Mouse (Mus musculus): Measurements from ENCODE around the gene Mob3a. TPM values are rescaled to one million over a fixed set of nuclear protein-coding genes. Genes with fewer than 3 reads are reported as not detected.
A peak's percentile ranks its signal among the peaks of the same experiment; 100 is the strongest.

Gene Mob3a
- polyA plus RNA-seq, 1 experiment, result 25.1 TPM

DNA sequence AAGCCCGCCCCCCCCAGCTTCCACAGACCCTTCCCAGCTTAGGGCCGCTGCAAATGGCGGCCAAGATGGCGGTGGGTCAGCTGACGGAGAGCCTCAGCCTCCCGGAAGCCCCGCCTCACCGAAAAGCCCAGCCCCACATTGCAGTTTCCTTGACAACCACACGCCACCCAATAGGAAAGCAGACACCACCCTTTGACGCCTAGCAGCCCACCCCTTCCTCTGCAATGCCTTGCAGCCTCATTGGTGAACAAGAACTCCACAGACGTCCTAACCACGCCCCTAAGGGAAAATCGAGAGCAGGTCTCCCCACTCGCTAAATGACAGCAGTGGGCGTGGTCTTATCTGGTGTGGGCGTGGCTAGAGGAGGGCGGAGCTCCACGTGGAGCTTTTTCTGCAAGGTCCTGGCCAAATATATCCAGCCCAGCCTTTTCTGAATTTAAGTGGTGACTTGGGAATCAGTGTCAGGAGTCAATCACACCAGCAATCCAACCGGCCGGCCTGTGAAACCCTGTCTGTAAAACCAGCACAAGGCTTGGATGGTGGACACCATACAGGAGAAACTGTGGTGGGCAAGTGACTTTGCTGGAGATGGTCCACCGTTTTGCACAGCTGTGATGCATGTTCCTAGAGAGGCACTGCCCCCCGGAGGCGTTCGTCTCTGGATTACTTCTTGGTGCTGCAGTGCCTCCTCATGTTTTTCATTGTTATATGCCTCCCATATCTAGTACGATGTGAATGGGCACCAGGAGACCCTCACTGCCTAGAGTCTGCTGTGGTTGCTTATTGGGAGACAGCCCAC is 40.6 kb upstream of the Mob3a start, which contains the start of gene Ap3d1:
Gene Ap3d1, minus strand, starts transcription at position 85 of the 799 bp plus-strand sequence.
- no peaks in the 10 kb centered on the region for H3K36me3 ChIP-seq (ENCODE audit: control insufficient read depth, insufficient read depth)
- H3K79me2 ChIP-seq (ENCODE audit: control insufficient read depth, insufficient read depth), result peaks cover 44% of the 10 kb centered on the region
- H3K4me3 ChIP-seq, result peak within 1 kb of the TSS; percentile 89
- no peaks in the 10 kb centered on the region for H3K27me3 ChIP-seq (ENCODE audit: control insufficient read depth, insufficient read depth, insufficient read length)
- peak within 1 kb of the TSS; percentile 55 for H3ac ChIP-seq (ENCODE audit: control insufficient read depth, insufficient read length)
- peak within 1 kb of the TSS; percentile 98 for H3K4me2 ChIP-seq (ENCODE audit: low read depth)
- TF ChIP-seq CEBPB (IDR thresholded peaks at IDR 0.05; ENCODE audit: insufficient read depth, poor library complexity, severe bottlenecking) (no peak), SRF (IDR thresholded peaks at IDR 0.05; ENCODE audit: control insufficient read depth, insufficient read length, low read depth) (peak; percentile 83), POLR2AphosphoS2 (IDR thresholded peaks at IDR 0.05; ENCODE audit: insufficient read length, low read depth) (peak; percentile 63), REST (IDR thresholded peaks at IDR 0.05; ENCODE audit: insufficient read depth, insufficient read length) (no peak), USF1 (IDR thresholded peaks at IDR 0.05; ENCODE audit: low read depth) (peak; percentile 79), POLR2A (IDR thresholded peaks at IDR 0.05; ENCODE audit: insufficient read length, low read depth) (peak; percentile 81), TCF12 (IDR thresholded peaks at IDR 0.05; ENCODE audit: insufficient read depth, poor library complexity, severe bottlenecking) (no peak), TCF3 (IDR thresholded peaks at IDR 0.05; ENCODE audit: insufficient read length, low read depth) (no peak), E2F4 (IDR thresholded peaks at IDR 0.05; ENCODE audit: insufficient read depth) (no peak), MYOD1 (IDR thresholded peaks at IDR 0.05; ENCODE audit: control insufficient read depth in 1 of 3, insufficient read length in 2 of 3, low read depth in 2 of 3) (peak in 1 of 3 experiments; percentile 10), MYOG (IDR thresholded peaks at IDR 0.05; ENCODE audit: control insufficient read depth in 1 of 3, insufficient read depth in 1 of 3, insufficient read length in 2 of 3, low read depth in 2 of 3) (no peak), MAX (IDR thresholded peaks at IDR 0.05; ENCODE audit: low read depth) (no peak)

DNA sequence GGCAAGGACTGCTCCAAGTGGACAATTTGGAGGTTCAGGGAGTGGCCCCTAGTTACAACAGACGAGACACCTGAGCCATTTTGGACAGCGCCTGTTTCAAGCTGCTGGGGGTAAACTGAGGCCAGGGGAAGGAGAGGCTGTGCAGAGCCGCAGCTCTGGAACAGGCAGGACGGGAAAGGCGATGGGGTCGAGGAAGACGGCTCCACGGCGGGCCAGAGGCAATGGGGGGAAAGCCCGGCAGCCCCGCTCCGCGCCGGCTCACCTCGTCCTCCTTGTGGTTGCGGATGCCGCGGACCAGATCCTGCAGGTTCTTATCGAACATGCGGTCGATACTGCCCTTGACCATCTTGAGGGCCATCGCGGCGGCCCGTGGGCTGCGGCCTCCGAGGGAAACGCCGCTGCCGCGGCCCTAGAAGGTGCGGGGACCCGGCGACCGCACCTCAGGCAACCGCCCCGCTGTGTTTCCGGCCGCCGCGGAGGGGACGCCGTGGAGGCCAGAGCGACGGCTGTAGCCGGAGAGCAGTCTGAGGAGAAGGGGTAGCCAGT is 39.9 kb upstream of the Mob3a start:
- peak overlapping the region; percentile 98 for H3K4me2 ChIP-seq (ENCODE audit: low read depth)
- H3K79me2 ChIP-seq (ENCODE audit: control insufficient read depth, insufficient read depth), result peaks cover 50% of the 10 kb centered on the region
- H3K4me3 ChIP-seq, result peak overlapping the region; percentile 89
- peak overlapping the region; percentile 55 for H3ac ChIP-seq (ENCODE audit: control insufficient read depth, insufficient read length)
- H3K27me3 ChIP-seq (ENCODE audit: control insufficient read depth, insufficient read depth, insufficient read length), result no peaks in the 10 kb centered on the region
- H3K36me3 ChIP-seq (ENCODE audit: control insufficient read depth, insufficient read depth), result no peaks in the 10 kb centered on the region
- no peak for TF ChIP-seq REST (IDR thresholded peaks at IDR 0.05; ENCODE audit: insufficient read depth, insufficient read length)
- TF ChIP-seq POLR2A (IDR thresholded peaks at IDR 0.05; ENCODE audit: insufficient read length, low read depth), result no peak
- TF ChIP-seq POLR2AphosphoS2 (IDR thresholded peaks at IDR 0.05; ENCODE audit: insufficient read length, low read depth), result no peak
- TF ChIP-seq MYOD1 (IDR thresholded peaks at IDR 0.05; ENCODE audit: control insufficient read depth in 1 of 3, insufficient read length in 2 of 3, low read depth in 2 of 3), result no peak
- TF ChIP-seq TCF3 (IDR thresholded peaks at IDR 0.05; ENCODE audit: insufficient read length, low read depth), result no peak
- no peak for TF ChIP-seq TCF12 (IDR thresholded peaks at IDR 0.05; ENCODE audit: insufficient read depth, poor library complexity, severe bottlenecking)
- no peak for TF ChIP-seq USF1 (IDR thresholded peaks at IDR 0.05; ENCODE audit: low read depth)
- TF ChIP-seq MYOG (IDR thresholded peaks at IDR 0.05; ENCODE audit: control insufficient read depth in 1 of 3, insufficient read depth in 1 of 3, insufficient read length in 2 of 3, low read depth in 2 of 3), result no peak
- TF ChIP-seq CEBPB (IDR thresholded peaks at IDR 0.05; ENCODE audit: insufficient read depth, poor library complexity, severe bottlenecking), result no peak
- TF ChIP-seq SRF (IDR thresholded peaks at IDR 0.05; ENCODE audit: control insufficient read depth, insufficient read length, low read depth), result no peak
- no peak for TF ChIP-seq MAX (IDR thresholded peaks at IDR 0.05; ENCODE audit: low read depth)
- TF ChIP-seq E2F4 (IDR thresholded peaks at IDR 0.05; ENCODE audit: insufficient read depth), result no peak

DNA sequence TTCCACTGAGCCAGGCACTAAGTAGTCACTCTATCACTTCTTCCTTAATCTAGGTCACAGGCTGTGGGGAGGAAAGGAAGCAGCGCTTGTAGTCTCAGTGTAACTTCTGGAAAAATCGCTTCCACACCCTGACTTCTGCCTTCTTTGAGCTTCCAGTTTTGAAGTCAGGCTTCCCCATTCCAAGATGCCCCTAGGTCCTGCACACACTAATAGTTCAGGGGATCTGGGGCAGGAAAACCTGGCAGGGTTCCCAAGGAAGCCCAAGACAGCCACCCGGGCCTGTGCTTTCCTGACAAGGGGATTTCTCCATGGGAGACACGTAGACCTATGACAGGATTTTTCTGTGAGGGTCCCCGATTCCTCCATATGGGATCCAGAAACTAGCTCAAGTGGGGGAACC is 39.4 kb upstream of the Mob3a start:
- no peaks in the 10 kb centered on the region for H3K27me3 ChIP-seq (ENCODE audit: control insufficient read depth, insufficient read depth, insufficient read length)
- H3K4me2 ChIP-seq (ENCODE audit: low read depth), result peak overlapping the region; percentile 98
- H3K4me3 ChIP-seq, result peak overlapping the region; percentile 89
- peaks cover 56% of the 10 kb centered on the region for H3K79me2 ChIP-seq (ENCODE audit: control insufficient read depth, insufficient read depth)
- H3ac ChIP-seq (ENCODE audit: control insufficient read depth, insufficient read length), result peak overlapping the region; percentile 55
- no peaks in the 10 kb centered on the region for H3K36me3 ChIP-seq (ENCODE audit: control insufficient read depth, insufficient read depth)
- TF ChIP-seq CEBPB (IDR thresholded peaks at IDR 0.05; ENCODE audit: insufficient read depth, poor library complexity, severe bottlenecking) (no peak), TCF3 (IDR thresholded peaks at IDR 0.05; ENCODE audit: insufficient read length, low read depth) (no peak), REST (IDR thresholded peaks at IDR 0.05; ENCODE audit: insufficient read depth, insufficient read length) (no peak), POLR2A (IDR thresholded peaks at IDR 0.05; ENCODE audit: insufficient read length, low read depth) (no peak), POLR2AphosphoS2 (IDR thresholded peaks at IDR 0.05; ENCODE audit: insufficient read length, low read depth) (no peak), TCF12 (IDR thresholded peaks at IDR 0.05; ENCODE audit: insufficient read depth, poor library complexity, severe bottlenecking) (no peak), MYOD1 (IDR thresholded peaks at IDR 0.05; ENCODE audit: control insufficient read depth in 1 of 3, insufficient read length in 2 of 3, low read depth in 2 of 3) (no peak), SRF (IDR thresholded peaks at IDR 0.05; ENCODE audit: control insufficient read depth, insufficient read length, low read depth) (no peak), MAX (IDR thresholded peaks at IDR 0.05; ENCODE audit: low read depth) (no peak), MYOG (IDR thresholded peaks at IDR 0.05; ENCODE audit: control insufficient read depth in 1 of 3, insufficient read depth in 1 of 3, insufficient read length in 2 of 3, low read depth in 2 of 3) (no peak), E2F4 (IDR thresholded peaks at IDR 0.05; ENCODE audit: insufficient read depth) (no peak), USF1 (IDR thresholded peaks at IDR 0.05; ENCODE audit: low read depth) (no peak)

DNA sequence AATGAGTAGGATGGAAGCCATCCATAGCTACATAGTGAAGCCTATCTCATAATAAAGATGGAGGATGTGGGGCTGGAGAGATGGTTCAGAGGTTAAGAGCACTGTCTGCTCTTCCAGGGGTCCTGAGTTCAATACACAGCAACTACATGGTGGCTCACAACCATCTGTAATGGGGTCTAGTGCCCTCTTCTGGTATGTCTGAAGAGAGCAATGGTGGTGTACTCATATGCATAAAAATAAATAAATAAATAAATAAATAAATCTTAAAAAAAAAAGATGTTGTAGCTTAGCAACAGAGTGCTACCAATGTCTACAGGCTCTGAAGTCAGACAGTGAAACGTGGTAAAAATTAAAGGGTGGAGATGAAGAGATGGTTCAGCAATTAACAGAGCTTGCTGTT is 36.9 kb upstream of the Mob3a start:
- H3K36me3 ChIP-seq (ENCODE audit: control insufficient read depth, insufficient read depth), result peaks cover 4% of the 10 kb centered on the region
- no peak overlapping the region for H3ac ChIP-seq (ENCODE audit: control insufficient read depth, insufficient read length)
- TF ChIP-seq TCF3 (IDR thresholded peaks at IDR 0.05; ENCODE audit: insufficient read length, low read depth) (no peak), MAX (IDR thresholded peaks at IDR 0.05; ENCODE audit: low read depth) (no peak), CEBPB (IDR thresholded peaks at IDR 0.05; ENCODE audit: insufficient read depth, poor library complexity, severe bottlenecking) (no peak), MYOD1 (IDR thresholded peaks at IDR 0.05; ENCODE audit: control insufficient read depth in 1 of 3, insufficient read length in 2 of 3, low read depth in 2 of 3) (no peak), TCF12 (IDR thresholded peaks at IDR 0.05; ENCODE audit: insufficient read depth, poor library complexity, severe bottlenecking) (no peak), USF1 (IDR thresholded peaks at IDR 0.05; ENCODE audit: low read depth) (no peak), E2F4 (IDR thresholded peaks at IDR 0.05; ENCODE audit: insufficient read depth) (no peak), MYOG (IDR thresholded peaks at IDR 0.05; ENCODE audit: control insufficient read depth in 1 of 3, insufficient read depth in 1 of 3, insufficient read length in 2 of 3, low read depth in 2 of 3) (no peak)
- H3K4me2 ChIP-seq (ENCODE audit: low read depth), result no peak overlapping the region
- H3K27me3 ChIP-seq (ENCODE audit: control insufficient read depth, insufficient read depth, insufficient read length), result no peaks in the 10 kb centered on the region
- no peak overlapping the region for H3K4me3 ChIP-seq
- peaks cover 80% of the 10 kb centered on the region for H3K79me2 ChIP-seq (ENCODE audit: control insufficient read depth, insufficient read depth)
